Mouse (Mus musculus) layer of hippocampus, adult 18-20 months (tissue): ENCODE data around the gene Aup1. TPM values are rescaled to one million over a fixed set of nuclear protein-coding genes. Genes with fewer than 3 reads are reported as not detected.

Experiments used
- DNase-seq, 2 experiments: peaks; one replicate each; pipeline ENCODE4 v3.0.0; 2022; ENCODE audit warnings: low spot score in 2 of 2
- total RNA-seq, 2 experiments: library from RNA; stranded (reverse); gene quantifications; 2 replicates each; pipeline ENCODE4 v1.2.3; 2021

Aup1 gene
- total RNA-seq, 2 experiments from 2014 or later, result 125 to 137 TPM

DNA sequence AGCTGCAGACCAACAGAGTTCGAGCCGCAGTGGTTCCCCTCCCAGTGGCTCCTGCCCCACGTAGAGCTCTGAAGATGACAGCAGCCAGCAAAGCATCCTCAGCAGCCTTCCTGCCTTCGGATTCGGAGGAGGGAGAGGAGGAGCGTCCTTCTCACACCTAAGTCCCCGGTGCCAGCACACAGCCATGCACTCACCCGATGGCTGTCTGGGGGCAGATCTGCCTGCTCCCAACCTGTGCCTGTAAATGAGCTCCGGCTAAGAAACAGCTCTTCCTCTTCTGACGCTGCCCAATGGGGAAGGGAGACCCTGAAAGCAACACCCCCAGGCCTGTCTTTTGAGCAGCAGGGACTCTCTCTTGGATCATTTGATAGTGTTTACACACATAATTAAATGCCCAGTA lies 24.5 kb upstream of the Aup1 start:
- no peak for DNase-seq

- DNase-seq, result no peak
These were observed 23.2 kb upstream of the Aup1 start for GRCm38 (mm10) chr6:83031111-83031510.

DNA sequence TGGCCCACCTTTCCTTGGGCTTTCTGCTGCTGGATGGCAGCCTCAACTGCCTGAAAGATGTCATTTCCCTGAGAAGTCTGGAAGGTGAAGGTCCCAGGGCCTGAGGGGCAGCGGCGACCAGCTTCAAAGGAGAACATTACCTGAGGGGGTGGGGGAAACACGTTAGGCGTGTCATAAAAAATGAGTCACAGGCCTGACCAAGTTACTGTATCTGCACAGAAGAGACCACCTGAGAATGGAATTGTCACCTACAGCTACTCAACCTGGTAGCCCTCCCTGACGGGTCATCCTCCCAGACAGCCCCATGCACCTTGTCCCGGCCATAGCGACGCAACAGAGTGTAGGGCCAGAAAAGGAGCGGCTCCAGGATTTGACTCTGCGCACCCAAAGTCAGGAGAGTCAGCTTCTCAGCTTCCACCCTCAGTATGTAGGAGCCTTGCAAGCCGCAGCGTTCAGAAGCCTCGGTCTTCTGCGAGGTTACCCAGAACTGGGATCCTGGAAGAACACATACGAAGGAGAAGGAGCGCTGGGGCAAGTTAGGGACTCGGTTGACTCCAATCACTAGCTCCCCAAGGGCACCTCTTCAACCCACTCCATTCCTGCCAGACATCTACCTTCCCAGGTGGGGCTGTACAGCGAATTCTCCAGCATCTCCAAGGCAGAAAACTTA lies 22.3 kb upstream of the Aup1 start:
- no peak for DNase-seq

DNA sequence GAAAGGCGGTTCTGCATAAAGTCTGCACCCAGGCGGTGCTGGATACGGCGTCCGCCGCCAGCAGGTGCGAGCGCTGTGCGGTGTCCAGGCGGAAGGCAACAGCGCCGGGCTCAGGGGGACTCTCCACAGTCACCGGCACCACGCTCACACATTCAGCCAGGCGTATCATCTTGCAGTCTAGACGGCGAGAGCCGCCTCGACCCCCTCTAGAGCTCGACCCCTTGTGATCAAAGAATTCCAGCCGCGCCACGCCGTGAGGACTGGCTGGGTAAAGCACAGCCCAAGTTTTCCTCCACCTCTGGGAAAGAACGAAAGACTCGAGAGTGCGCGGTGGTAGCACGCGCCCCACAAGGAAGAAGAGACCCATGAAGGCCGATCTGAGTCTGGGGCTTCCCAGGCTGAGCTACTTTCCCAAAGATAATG lies 21.5 kb upstream of the Aup1 start:
- DNase-seq, result no peak

GRCm38 (mm10) chr6:83033249-83034185 lies 20.8 kb upstream of the Aup1 start, which contains the start of the genes Dok1 and Loxl3:
Dok1 (minus strand) TSS chr6:83033471.
Loxl3 (plus strand) TSS chr6:83034173.
- peak in 1 of 2 experiments; percentile 32 for DNase-seq

- no peak for DNase-seq
These were observed 19.8 kb upstream of the Aup1 start for GRCm38 (mm10) chr6:83034463-83035055.

DNA sequence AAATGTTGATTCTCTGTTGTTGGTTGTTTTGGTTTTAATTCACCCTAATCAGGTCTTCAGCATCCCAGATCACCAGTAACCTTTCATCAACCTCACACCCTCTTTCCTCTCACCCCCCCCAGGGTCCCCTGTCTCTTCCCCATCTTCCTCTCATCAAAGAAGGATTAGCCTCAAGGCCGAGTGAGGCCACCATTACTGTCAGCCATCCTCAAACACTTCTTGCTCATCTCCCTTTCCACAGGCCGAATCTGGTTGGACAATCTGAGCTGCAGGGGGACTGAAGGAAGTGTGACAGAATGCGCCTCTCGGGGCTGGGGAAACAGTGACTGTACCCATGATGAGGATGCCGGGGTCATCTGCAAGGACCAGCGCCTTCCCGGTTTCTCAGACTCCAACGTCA lies 17.1 kb upstream of the Aup1 start:
- DNase-seq, result no peak

GRCm38 (mm10) chr6:83038496-83039012 lies 15.8 kb upstream of the Aup1 start:
- peak; percentile 76 to 91 for DNase-seq

GRCm38 (mm10) chr6:83040601-83041000 lies 13.7 kb upstream of the Aup1 start:
- DNase-seq, result no peak

- DNase-seq, result no peak
These were observed 10.8 kb upstream of the Aup1 start for GRCm38 (mm10) chr6:83043561-83043960.

DNA sequence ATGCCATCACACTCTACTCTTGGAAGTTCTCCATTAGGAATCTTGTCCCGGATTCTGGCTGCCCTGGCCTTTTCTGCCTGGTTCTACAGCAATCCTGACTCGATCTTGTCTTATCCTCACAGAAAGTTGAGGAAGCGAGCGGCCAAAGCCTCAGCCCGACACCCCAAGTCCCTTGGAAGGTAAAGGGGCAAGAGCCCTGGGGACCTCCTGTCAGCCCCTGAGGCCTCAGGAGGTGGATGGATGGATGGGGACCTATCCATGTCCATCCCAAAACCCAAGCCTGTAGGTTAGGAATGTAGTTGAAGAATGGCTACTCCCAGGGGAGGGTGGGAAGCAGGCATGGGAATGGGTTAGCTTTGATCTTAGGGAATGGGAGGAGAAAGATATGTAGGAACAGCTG lies 10.3 kb upstream of the Aup1 start:
- DNase-seq, result no peak

DNA sequence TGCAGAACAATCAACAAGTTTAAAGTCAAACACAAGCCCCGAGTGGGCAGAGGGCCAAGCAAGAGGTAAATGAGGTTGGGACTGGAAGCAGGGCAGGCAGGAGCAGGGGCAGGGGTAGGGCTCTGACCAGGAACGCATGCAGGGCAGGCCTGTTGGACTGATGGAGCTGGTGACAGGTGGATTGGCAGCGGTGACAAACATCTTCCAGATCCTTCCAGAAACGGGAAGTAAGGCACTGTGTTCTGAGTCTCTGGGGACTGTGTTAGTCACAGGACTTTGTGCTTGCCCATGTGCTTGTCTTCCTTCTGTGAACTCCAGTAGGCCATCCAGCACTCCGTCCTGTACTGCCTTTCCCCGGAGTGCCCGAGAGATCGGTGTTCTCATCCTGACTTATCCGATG lies 9.6 kb upstream of the Aup1 start:
- no peak for DNase-seq

DNA sequence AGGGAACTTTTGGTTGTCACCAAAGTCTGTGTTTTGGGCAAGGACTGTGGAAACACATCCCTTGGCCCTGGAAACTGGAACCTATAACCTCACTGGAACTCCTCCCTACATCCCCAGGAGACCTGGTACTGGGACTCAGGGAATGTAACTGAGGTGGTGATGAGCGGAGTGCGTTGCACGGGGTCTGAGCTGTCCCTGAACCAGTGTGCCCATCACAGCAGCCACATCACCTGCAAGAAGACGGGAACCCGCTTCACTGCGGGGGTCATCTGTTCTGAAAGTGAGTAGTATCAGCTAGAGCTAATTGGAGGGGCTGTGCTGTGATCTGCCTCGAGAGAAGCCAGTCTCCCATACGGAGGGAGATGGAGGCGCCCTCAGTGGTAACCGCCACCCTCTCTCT lies 5.0 kb upstream of the Aup1 start:
- DNase-seq, result no peak

DNA sequence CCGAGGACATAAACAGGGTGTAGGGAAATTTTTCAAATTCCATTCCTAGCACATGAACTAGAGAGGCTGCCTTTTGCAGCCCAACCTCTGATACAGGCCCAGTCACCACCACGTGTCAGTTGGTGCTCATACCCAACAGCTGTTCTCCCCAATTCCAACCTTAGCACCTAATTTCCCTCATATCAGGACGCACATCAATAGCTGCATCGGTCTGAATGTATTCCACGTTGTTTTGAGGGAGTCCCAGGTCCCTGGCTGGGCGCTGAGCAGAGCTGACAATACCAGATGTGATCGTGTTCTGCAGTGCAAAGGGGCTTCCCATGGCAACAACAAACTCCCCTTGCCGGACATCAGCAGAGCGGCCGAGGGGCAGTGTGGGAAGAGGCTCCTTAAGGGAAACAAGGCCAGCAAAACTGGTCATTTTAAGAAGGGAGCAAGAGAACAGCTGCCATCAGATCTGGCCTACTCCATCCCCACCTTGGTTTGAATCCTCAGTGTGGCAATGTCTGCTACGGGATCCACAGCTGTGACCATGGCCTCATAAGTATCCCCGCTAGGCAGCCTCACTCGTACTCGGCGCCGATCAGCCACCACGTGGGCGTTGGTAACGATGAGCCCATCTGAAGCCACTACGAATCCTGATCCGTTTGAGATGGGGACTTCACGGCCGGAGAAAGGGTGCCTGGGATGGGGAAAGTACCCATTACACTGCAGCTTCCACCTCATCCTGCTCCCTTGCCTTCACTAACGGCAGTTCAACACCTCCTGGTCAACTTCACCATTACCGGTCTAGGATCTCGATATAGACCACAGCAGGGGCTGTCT lies 973 bp upstream of the Aup1 start:
- peak in 1 of 2 experiments; percentile 51 for DNase-seq

GRCm38 (mm10) chr6:83054871-83055431 lies 630 bp downstream of the Aup1 start, which contains the start of gene Htra2:
Htra2 (minus strand) TSS chr6:83055273.
- DNase-seq, result peak in 1 of 2 experiments; percentile 34

- no peak for DNase-seq
These were observed 3.5 kb downstream of the Aup1 start, which contains the start of gene Dqx1 for GRCm38 (mm10) chr6:83057790-83058189. Dqx1 (plus strand) TSS chr6:83057844.

- no peak for DNase-seq
These were observed 4.4 kb downstream of the Aup1 start for GRCm38 (mm10) chr6:83058725-83059124.

DNA sequence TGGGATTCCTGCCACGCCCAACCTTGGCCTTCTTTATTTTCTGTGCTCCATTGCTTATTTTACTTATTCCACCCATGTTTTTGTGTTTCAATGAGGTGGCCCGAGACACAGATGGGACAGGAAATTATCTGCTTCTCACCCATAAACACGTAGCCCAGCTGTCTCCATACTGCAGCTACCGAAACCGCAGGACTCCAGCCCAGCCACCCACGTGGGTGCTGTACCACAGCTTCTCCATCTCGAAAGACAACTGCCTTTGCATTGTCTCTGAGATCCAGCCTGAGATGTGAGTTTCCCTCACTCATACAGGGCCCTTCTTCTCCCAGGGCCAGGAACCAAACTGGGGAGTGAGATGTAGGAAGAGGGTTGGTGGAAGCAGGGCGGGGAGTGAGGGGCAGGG lies 11.7 kb downstream of the Aup1 start:
- DNase-seq, result no peak

DNA sequence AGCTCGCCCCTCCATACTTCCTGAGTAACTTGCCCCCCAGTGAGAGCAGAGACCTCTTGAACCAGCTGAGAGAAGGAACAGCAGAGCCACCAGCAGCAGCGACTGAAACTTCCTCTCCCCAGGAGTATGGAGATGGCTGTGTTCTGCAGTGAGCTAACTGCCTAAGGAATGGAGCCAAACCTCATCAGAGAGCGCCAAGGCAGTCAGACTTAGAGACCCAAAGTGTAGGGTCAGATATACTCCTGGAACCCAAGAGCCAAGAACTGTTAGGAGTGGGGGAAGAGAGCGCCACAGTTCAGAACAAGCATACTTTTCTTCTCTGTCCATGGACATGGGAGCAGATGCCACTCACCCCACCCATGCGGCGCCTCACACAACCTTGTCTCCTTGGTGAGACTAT lies 12.1 kb downstream of the Aup1 start:
- DNase-seq, result no peak

GRCm38 (mm10) chr6:83068221-83068620 lies 13.9 kb downstream of the Aup1 start:
- no peak for DNase-seq
